Mouse (Mus musculus): Measurements from ENCODE around the gene Mtr. TPM values are rescaled to one million over a fixed set of nuclear protein-coding genes. Genes with fewer than 3 reads are reported as not detected.

Mtr gene
- 10.1 and 25.3 TPM in 2 replicates for total RNA-seq (2014; rRNA removed; ENCODE audit: low replicate concordance)
- polyA plus RNA-seq (2015; fragmentation: Nextera tagmentation; extraction: Ambion mirVana), result 9.1 and 9.8 TPM in 2 replicates

DNA sequence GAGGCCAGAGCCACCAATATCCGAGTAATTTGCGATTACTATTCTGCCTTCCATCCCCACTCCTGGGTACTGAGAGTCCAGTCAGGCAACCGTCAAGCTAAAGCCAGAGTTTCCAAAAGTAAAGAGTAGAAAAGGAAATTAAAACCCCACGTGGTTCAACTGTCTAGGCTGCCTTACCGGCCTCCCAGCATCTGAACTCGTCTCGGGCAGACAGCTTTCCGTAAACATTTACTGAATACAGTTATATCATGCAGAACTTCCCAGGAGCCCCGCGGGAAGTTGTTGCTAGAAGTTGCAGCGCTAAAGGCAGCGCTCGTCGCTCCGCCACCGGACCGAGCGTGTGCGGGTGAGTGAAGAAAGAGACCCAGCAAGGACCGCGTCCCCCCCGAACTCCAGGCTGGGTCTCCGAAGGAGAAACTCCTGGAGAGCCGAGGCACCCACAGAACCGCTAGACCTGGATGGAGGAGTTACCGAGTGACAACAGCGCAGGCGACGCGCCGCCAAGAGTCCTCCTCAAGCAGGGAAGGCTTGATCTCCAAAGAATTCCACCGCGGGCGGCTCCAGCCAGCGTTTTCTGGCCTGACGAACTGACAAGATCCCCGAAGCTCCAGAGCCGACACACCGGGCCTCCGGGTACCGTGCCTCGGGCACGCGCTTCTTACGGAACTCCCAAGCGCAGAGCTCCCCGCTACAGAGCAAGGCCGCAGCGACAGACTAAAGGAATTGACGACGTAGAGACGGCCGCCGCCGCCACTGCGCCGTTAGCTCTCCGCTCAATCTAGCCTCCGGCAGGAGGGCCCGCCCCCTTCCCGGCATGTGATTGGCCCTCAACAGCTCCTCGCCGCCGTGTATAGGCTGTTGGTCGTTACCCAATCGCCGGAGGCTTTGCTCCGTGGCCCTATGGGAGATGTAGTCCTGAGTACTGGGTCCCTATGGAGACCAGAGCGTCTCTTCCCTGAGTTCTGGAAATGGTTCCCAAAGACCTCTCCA is at the start of gene Mtr:
Gene Mtr (minus strand): TSS at position 723 of the 990 bp plus-strand sequence.
- Histone ChIP-seq H3K4me2 (ENCODE audit: low read depth, low read length) (peak within 1 kb of the TSS; percentile 71), H3K9me3 (replicated peaks; ENCODE audit: control insufficient read depth, low read length) (peaks cover 6% of the 10 kb centered on the region), H3K36me3 (replicated peaks; ENCODE audit: control insufficient read depth, insufficient read depth, low read length) (0 out of 2 replicates have a peak, but pooled peaks cover 4% of the 10 kb centered on the region), H3K9ac (replicated peaks; ENCODE audit: low read depth, low read length) (peak within 1 kb of the TSS; percentile 80), H3K4me3 (ENCODE audit: low read depth, low read length) (peak within 1 kb of the TSS; percentile 83), H3K27me3 (ENCODE audit: control insufficient read depth, insufficient read depth, low read length) (no peaks in the 10 kb centered on the region), H3K27ac (ENCODE audit: low read depth) (peak within 1 kb of the TSS; percentile 89), H3K4me1 (ENCODE audit: control insufficient read depth, insufficient read depth) (peaks cover 18% of the 10 kb centered on the region)
- TF ChIP-seq EP300 (IDR thresholded peaks at IDR 0.05; ENCODE audit: low read depth) (no peak), CTCF (IDR thresholded peaks at IDR 0.05; ENCODE audit: low read depth) (no peak)
- ATAC-seq (ENCODE audit: insufficient read depth, low read depth) (peak; percentile 100), DNase-seq (ENCODE audit: low spot score) (peak; percentile 98)
- whole genome bisulfite sequencing, result under 1% methylated on average over 69 of the region's 69 CpGs

DNA sequence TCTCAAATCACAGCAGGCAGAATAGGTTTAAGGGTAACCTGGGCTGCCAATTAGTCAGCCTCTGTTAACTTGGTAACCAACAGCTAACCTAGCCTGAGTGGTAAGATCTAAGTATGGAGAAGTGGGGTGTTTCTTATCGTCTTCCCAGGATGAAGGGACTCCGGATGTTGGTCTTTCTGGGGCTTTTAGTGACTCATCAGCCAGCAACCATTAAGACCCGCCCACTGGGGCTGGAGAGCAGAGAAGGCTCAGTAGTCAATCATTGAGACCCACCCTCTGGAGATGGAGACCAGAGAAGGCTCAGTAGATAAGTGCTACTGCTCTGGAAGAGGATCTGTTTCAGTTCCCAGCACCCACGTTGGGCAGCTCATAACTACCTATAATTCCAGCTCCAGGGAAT is 49.4 kb upstream of the Mtr start:
- Histone ChIP-seq H3K36me3 (replicated peaks; ENCODE audit: control insufficient read depth, insufficient read depth, low read length) (peaks cover 76% of the 10 kb centered on the region), H3K9me3 (replicated peaks; ENCODE audit: control insufficient read depth, low read length) (no peaks in the 10 kb centered on the region), H3K4me1 (ENCODE audit: control insufficient read depth, insufficient read depth) (peaks cover 13% of the 10 kb centered on the region; the same call in 1 of the 2 replicates), H3K27me3 (ENCODE audit: control insufficient read depth, insufficient read depth, low read length) (no peaks in the 10 kb centered on the region), H3K9ac (replicated peaks; ENCODE audit: low read depth, low read length) (no peak overlapping the region), H3K4me2 (ENCODE audit: low read depth, low read length) (no peak overlapping the region), H3K27ac (ENCODE audit: low read depth) (peak overlapping the region; percentile 18; the same call in 1 of the 2 replicates), H3K4me3 (ENCODE audit: low read depth, low read length) (no peak overlapping the region)
- WGBS, result 37% methylated on average over 4 of the region's 4 CpGs
- no peak for DNase-seq (ENCODE audit: low spot score)
- no peak for TF ChIP-seq EP300 (IDR thresholded peaks at IDR 0.05; ENCODE audit: low read depth)
- TF ChIP-seq CTCF (IDR thresholded peaks at IDR 0.05; ENCODE audit: low read depth), result no peak
- ATAC-seq (ENCODE audit: insufficient read depth, low read depth), result no peak

DNA sequence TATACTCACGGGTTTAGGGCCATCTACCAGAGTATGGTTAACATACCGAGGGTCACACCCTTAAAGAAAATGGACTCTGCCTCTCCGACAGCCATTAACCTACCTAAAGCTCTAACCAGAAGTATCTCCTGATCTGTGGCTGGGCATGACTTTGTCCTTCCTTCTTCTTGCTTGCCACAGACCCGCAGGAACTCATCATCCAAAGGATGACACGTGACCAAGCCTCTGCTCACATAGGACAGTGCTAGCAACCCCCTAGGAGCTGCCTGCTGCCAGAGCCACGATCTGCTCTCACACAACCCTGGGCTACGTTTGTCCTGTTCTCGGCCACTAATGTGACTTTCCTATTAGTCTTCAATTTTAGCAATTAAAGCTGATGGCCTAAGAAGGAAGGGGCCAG is 47.6 kb upstream of the Mtr start:
- no peak overlapping the region for H3K4me2 ChIP-seq (ENCODE audit: low read depth, low read length)
- DNase-seq (ENCODE audit: low spot score), result no peak
- H3K9me3 ChIP-seq (replicated peaks; ENCODE audit: control insufficient read depth, low read length), result no peaks in the 10 kb centered on the region
- H3K27ac ChIP-seq (ENCODE audit: low read depth), result peak overlapping the region; percentile 26; the same call in 1 of the 2 replicates
- H3K27me3 ChIP-seq (ENCODE audit: control insufficient read depth, insufficient read depth, low read length), result no peaks in the 10 kb centered on the region
- H3K36me3 ChIP-seq (replicated peaks; ENCODE audit: control insufficient read depth, insufficient read depth, low read length), result peaks cover 81% of the 10 kb centered on the region
- no peak overlapping the region for H3K9ac ChIP-seq (replicated peaks; ENCODE audit: low read depth, low read length)
- no peak overlapping the region for H3K4me3 ChIP-seq (ENCODE audit: low read depth, low read length)
- no peak for ATAC-seq (ENCODE audit: insufficient read depth, low read depth)
- TF ChIP-seq CTCF (IDR thresholded peaks at IDR 0.05; ENCODE audit: low read depth) (no peak), EP300 (IDR thresholded peaks at IDR 0.05; ENCODE audit: low read depth) (no peak)
- H3K4me1 ChIP-seq (ENCODE audit: control insufficient read depth, insufficient read depth), result no peaks in the 10 kb centered on the region
- WGBS, result 80% methylated on average over 8 of the region's 8 CpGs

- H3K36me3 ChIP-seq (replicated peaks; ENCODE audit: control insufficient read depth, insufficient read depth, low read length), result peaks cover 77% of the 10 kb centered on the region
- TF ChIP-seq CTCF (IDR thresholded peaks at IDR 0.05; ENCODE audit: low read depth) (no peak), EP300 (IDR thresholded peaks at IDR 0.05; ENCODE audit: low read depth) (no peak)
- ATAC-seq (ENCODE audit: insufficient read depth, low read depth) (no peak), DNase-seq (ENCODE audit: low spot score) (no peak)
- H3K4me2 ChIP-seq (ENCODE audit: low read depth, low read length), result no peak overlapping the region
- WGBS, result 83% methylated on average over 5 of the region's 5 CpGs
- no peak overlapping the region for H3K4me3 ChIP-seq (ENCODE audit: low read depth, low read length)
- no peaks in the 10 kb centered on the region for H3K27me3 ChIP-seq (ENCODE audit: control insufficient read depth, insufficient read depth, low read length)
- H3K4me1 ChIP-seq (ENCODE audit: control insufficient read depth, insufficient read depth), result no peaks in the 10 kb centered on the region
- 0 out of 2 replicates have a peak overlapping the region, but pooled peaks have one; percentile 45 for H3K27ac ChIP-seq (ENCODE audit: low read depth)
- H3K9ac ChIP-seq (replicated peaks; ENCODE audit: low read depth, low read length), result no peak overlapping the region
- no peaks in the 10 kb centered on the region for H3K9me3 ChIP-seq (replicated peaks; ENCODE audit: control insufficient read depth, low read length)
Measured at GRCm38 (mm10) chr13:12304991-12305390, 47.1 kb upstream of the Mtr start.

DNA sequence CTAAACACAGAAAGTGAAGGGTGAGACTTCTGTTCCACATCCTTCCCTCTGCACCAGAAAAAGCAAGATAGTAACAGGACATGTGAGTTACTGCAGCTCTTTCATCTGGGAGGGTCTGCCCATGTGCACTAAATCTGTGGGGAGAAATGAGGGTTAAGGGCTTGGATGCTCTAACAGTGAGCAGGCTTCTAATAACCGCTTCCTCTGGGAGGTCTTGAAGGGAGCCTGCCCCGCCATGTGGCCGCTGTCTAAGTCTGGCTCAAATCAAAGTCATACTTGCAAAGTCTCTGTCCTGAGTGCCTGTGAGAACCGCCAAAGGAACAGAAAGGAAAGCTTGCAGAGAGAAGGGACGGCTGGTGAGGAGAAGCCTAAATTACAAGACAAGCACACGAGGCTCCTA is 39.9 kb upstream of the Mtr start:
- Histone ChIP-seq H3K27ac (ENCODE audit: low read depth) (peak overlapping the region; percentile 16; the same call in 1 of the 2 replicates), H3K9ac (replicated peaks; ENCODE audit: low read depth, low read length) (no peak overlapping the region), H3K27me3 (ENCODE audit: control insufficient read depth, insufficient read depth, low read length) (no peaks in the 10 kb centered on the region), H3K4me2 (ENCODE audit: low read depth, low read length) (no peak overlapping the region), H3K36me3 (replicated peaks; ENCODE audit: control insufficient read depth, insufficient read depth, low read length) (peaks cover 65% of the 10 kb centered on the region), H3K9me3 (replicated peaks; ENCODE audit: control insufficient read depth, low read length) (no peaks in the 10 kb centered on the region), H3K4me3 (ENCODE audit: low read depth, low read length) (no peak overlapping the region), H3K4me1 (ENCODE audit: control insufficient read depth, insufficient read depth) (no peaks in the 10 kb centered on the region)
- no peak for ATAC-seq (ENCODE audit: insufficient read depth, low read depth)
- TF ChIP-seq CTCF (IDR thresholded peaks at IDR 0.05; ENCODE audit: low read depth) (no peak), EP300 (IDR thresholded peaks at IDR 0.05; ENCODE audit: low read depth) (no peak)
- DNase-seq (ENCODE audit: low spot score), result no peak
- WGBS, result 54% methylated on average over 6 of the region's 6 CpGs
